Mouse (Mus musculus) liver, postnatal 0 days (tissue): Measurements from ENCODE around the gene Arrdc3. TPM values are rescaled to one million over a fixed set of nuclear protein-coding genes. Genes with fewer than 3 reads are reported as not detected.

Source experiments
- ATAC-seq: fragments of 200-750 bp; cut with Nextera tagmentation; 2 replicates; pipeline ENCODE4 v1.8.0; 2017; ENCODE audit warnings: mild to moderate bottlenecking, moderate library complexity
- DNase-seq: peaks from one replicate; pipeline ENCODE4 v3.0.0-alpha.2; 2016
- H3K27ac ChIP-seq: fragments of 300-500 bp; sonication (generic); 2 replicates; pipeline ENCODE4 v1.5.1; 2014; ENCODE audit warnings: antibody characterized with exemption, moderate library complexity, mild to moderate bottlenecking, low read depth
- H3K27me3 ChIP-seq: fragments of 300-500 bp; sonication (generic); 2 replicates; pipeline ENCODE4 v1.6.1; 2014; ENCODE audit warnings: low read length, control low read depth, mixed read lengths; ENCODE audit not compliant: insufficient read depth
- H3K36me3 ChIP-seq: fragments of 300-500 bp; sonication (generic); replicated peaks from 2 replicates; pipeline ENCODE4 v1.6.1; 2014; ENCODE audit warnings: mild to moderate bottlenecking, control low read depth, low read length, moderate library complexity, mixed read lengths; ENCODE audit not compliant: insufficient read depth
- H3K4me1 ChIP-seq: fragments of 300-500 bp; sonication (generic); 2 replicates; pipeline ENCODE4 v1.6.1; 2014; ENCODE audit warnings: antibody characterized with exemption, mild to moderate bottlenecking, control low read depth; ENCODE audit not compliant: insufficient read depth
- H3K4me2 ChIP-seq: fragments of 300-500 bp; sonication (generic); 2 replicates; pipeline ENCODE4 v1.6.1; 2014; ENCODE audit warnings: low read depth, mild to moderate bottlenecking, low read length, moderate library complexity, mixed read lengths
- H3K4me3 ChIP-seq: fragments of 300-500 bp; sonication (generic); 2 replicates; pipeline ENCODE4 v1.5.1; 2014; ENCODE audit warnings: low read depth, low read length
- H3K9ac ChIP-seq: fragments of 300-500 bp; sonication (generic); replicated peaks from 2 replicates; pipeline ENCODE4 v1.6.1; 2014; ENCODE audit warnings: mild to moderate bottlenecking, moderate library complexity
- H3K9me3 ChIP-seq: fragments of 300-500 bp; sonication (generic); 2 replicates; pipeline ENCODE4 v1.6.1; 2016; ENCODE audit warnings: mild to moderate bottlenecking, control low read depth, low read length, mixed read lengths
- CTCF ChIP-seq: sonication (generic); IDR thresholded peaks from 2 replicates; pipeline ENCODE4 v1.5.1; 2016; ENCODE audit warnings: antibody characterized with exemption, low read depth
- EP300 ChIP-seq: IDR thresholded peaks from 2 replicates; pipeline ENCODE4 v1.6.1; 2016; ENCODE audit warnings: antibody characterized with exemption, low read depth, mild to moderate bottlenecking
- WGBS: fragments of 180-500 bp; shearing (Covaris S2); extraction: QIAGEN DNeasy Blood & Tissue Kit; methylation state at CpG from one replicate; pipeline ENCODE4 v1.1.7; 2014; ENCODE audit not compliant: insufficient replicate concordance; 5-methylcytosine and 5-hydroxymethylcytosine counted together
- polyA plus RNA-seq: library from polyadenylated mRNA; unstranded; fragments of >200 nt; fragmentation: Nextera tagmentation; extraction: Ambion mirVana; gene quantifications from 2 replicates; pipeline ENCODE4 v1.2.1, GENCODE M21; 2015

Arrdc3 gene
- polyA plus RNA-seq, 1 experiment from 2014 or later, result 26.4 TPM

DNA sequence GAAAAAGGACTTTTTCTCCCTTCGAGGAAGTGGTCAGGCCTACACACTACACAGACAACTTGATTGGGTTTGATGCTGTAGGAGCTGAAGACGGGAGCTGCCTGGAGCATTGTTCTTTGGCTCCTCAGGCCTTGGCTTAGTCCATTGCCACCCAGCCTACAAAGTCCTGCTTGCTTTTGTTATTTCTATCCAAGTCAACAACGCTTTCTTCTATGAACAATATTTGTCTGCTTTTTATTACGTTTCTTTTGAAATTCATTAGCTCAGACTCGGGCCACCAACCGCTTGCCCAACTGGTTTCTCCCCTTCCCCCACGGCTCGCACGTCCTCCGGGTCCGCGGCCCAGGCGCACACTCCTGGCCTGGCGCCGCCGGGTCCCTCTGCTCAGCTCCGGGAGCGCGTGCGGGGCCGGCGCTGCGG, 458 bp upstream of the Arrdc3 start:
- ATAC-seq (peak; percentile 24), DNase-seq (no peak)
- Histone ChIP-seq H3K27me3 (no peaks in the 10 kb centered on the region), H3K4me2 (peak overlapping the region; percentile 63), H3K27ac (peak overlapping the region; percentile 100), H3K36me3 (peaks cover 3% of the 10 kb centered on the region; the same call in 1 of the 2 replicates), H3K9ac (peak overlapping the region; percentile 99), H3K4me3 (peak overlapping the region; percentile 84), H3K4me1 (peaks cover 5% of the 10 kb centered on the region; the same call in 1 of the 2 replicates), H3K9me3 (no peaks in the 10 kb centered on the region)
- TF ChIP-seq CTCF (no peak), EP300 (no peak)
- 1% methylated on average over 23 of the region's 23 CpGs for WGBS

DNA sequence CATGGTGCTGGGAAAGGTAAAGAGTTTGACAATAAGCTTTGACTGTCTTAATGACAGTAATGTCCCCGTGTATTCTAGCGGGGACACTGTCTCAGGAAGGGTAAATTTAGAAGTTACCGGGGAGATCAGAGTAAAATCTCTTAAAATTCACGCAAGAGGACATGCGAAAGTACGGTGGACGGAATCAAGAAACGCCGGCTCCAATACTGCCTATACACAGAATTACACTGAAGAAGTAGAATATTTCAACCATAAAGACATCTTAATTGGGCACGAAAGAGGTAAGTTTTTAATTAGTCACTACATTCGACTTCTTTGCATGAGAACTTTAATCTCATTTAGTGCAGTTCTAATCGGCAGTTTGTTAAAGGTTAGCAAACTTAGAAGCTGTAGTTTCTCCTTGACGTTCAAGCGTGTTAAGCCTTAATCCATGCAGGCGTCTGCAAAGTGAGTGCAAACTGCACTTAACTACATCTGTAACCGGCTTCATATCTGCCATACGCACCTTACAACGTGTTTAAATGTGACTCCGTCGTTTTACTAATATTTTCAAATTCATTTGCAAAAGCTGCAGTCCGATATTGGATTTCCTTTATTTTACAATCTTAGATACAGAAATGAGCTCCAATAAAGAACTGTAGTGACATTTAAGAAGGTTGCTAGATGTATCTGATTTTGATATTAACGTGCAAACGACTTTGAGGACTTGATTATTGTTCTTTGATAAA, 629 bp downstream of the Arrdc3 start:
- TF ChIP-seq EP300 (peak; percentile 6; the same call in 1 of the 2 replicates), CTCF (no peak)
- Histone ChIP-seq H3K27me3 (no peaks in the 10 kb centered on the region), H3K27ac (peak overlapping the region; percentile 100), H3K4me2 (peak overlapping the region; percentile 77), H3K4me3 (peak overlapping the region; percentile 84), H3K9ac (peak overlapping the region; percentile 99), H3K4me1 (peaks cover 5% of the 10 kb centered on the region; the same call in 1 of the 2 replicates), H3K36me3 (peaks cover 11% of the 10 kb centered on the region), H3K9me3 (no peaks in the 10 kb centered on the region)
- ATAC-seq (no peak), DNase-seq (peak; percentile 29)
- under 1% methylated on average over 23 of the region's 23 CpGs for WGBS

DNA sequence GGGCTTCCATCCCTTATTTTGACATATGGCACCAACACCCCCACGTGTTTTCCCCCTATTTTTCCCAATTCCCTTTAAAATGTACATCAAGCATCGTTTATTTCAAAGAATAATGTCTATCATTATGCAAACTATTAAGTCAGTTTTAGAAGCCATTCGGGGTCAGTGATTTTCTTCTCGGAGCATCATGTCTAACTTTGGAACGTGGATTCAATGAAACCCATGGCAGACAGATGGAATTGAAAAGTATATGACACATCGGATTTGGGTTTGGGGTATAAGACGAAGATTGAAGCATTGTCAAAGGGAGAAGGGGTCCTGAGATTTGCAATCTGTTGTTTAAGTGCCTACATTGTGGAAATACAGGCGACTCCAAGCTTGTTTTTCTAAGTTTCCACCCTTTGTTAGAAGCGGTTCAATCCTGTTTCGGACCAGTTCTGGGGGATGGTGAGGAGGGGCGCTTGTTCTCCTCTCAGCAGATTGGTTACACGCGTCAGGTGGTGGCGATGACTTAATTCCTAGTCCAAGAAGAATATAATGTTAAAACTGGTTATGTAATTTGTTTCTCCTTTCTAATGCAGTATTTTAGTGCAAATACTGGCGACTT, 1.3 kb downstream of the Arrdc3 start:
- Histone ChIP-seq H3K9me3 (no peaks in the 10 kb centered on the region), H3K36me3 (peaks cover 13% of the 10 kb centered on the region), H3K27ac (peak overlapping the region; percentile 100), H3K4me1 (peaks cover 5% of the 10 kb centered on the region; the same call in 1 of the 2 replicates), H3K4me3 (peak overlapping the region; percentile 84), H3K9ac (peak overlapping the region; percentile 99), H3K4me2 (peak overlapping the region; percentile 77), H3K27me3 (no peaks in the 10 kb centered on the region)
- under 1% methylated on average over 15 of the region's 15 CpGs for WGBS
- ATAC-seq (no peak), DNase-seq (peak; percentile 74)
- no peak for TF ChIP-seq CTCF
- TF ChIP-seq EP300, result peak; percentile 41

DNA sequence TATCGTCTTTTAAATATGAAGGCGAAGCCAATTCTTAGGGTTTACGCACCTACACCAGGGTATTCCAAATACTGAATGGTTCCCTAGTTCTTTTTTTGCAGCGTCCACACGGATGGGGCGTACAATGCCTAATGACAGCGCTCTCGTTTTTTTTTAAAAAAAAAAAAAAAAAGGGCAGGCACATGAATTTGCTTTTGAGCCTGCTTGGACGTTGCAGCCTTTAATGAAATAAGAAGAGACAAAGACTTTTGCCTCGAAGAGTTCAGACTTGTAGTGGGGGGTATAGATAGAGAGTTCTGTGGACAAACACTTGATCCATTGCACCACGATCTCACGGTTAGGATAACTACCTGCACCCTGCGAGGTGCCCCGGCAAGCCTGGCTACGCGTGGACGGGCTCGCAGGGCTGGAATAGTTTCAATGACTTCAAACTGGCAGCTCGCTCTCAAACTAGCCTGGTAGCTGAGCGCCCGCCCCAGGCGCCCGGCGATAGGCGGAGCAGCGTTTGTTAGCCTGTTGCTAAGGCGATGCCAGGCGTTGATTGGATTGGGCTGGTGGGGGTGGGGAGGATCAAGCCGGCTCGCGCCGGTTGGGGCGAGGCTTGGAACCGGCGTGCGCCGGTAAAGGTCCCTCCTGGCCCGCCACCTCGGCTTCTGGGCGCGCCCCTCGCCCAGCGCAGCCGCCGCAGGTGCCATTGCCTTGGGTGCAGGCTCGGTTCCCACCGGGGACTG, 2.1 kb downstream of the Arrdc3 start:
- 3% methylated on average over 47 of the region's 47 CpGs for WGBS

DNA sequence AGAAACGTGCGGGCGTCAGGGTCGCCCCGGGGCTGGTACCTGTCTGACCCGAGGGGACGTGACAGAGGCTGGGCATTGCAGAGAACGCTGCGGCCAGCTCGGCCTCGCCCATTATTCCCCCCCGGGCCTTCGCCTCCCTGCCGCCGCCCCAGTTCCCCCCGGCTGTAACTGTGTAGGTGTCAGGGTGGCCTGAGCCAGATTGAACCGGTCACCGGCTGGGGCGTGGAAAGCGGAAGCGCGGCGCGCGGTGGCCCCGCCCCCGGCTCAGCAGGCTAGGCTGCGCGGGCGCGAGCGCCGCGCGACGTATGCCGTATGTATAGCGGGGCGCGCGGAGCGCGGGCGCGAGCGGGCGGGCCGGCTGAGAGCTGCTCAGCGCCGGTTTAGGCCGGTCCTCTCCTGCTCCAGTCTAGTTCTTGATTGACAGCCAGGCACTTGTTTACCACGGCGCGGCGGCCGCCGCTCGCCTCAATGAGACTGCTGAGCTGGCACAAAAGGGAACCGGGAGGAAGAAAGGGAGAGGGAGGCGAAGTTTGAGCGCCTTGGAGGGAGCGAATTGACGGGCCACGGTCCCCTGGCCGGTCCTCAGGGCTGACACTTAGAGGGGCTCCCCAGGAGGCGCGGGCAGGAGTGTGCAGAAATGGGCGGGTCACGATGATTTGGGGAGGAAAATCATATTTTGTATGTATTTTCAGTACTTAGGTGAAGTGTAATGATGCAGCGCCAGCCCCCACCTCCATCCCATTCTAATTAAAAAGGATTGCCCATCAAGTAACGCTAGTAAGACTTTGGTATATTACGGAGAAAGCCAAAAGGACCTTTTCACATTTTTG, 2.9 kb downstream of the Arrdc3 start:
- Histone ChIP-seq H3K9me3 (no peaks in the 10 kb centered on the region), H3K36me3 (peaks cover 26% of the 10 kb centered on the region), H3K27me3 (no peaks in the 10 kb centered on the region), H3K27ac (peak overlapping the region; percentile 100), H3K4me2 (peak overlapping the region; percentile 77), H3K4me1 (peaks cover 5% of the 10 kb centered on the region; the same call in 1 of the 2 replicates), H3K4me3 (peak overlapping the region; percentile 84), H3K9ac (peak overlapping the region; percentile 99)
- peak; percentile 86 for ATAC-seq
- under 1% methylated on average over 59 of the region's 72 CpGs for WGBS
- no peak; the same call in 1 of the 2 replicates for TF ChIP-seq CTCF
- peak; percentile 58; the same call in 1 of the 2 replicates for TF ChIP-seq EP300
- peak; percentile 98 for DNase-seq

More for the DNA sequence above, 2.1 kb downstream of the Arrdc3 start:
- Histone ChIP-seq H3K4me2 (peak overlapping the region; percentile 77), H3K9me3 (no peaks in the 10 kb centered on the region), H3K27ac (peak overlapping the region; percentile 100), H3K9ac (peak overlapping the region; percentile 99), H3K4me1 (peaks cover 5% of the 10 kb centered on the region; the same call in 1 of the 2 replicates), H3K4me3 (peak overlapping the region; percentile 84), H3K36me3 (peaks cover 18% of the 10 kb centered on the region), H3K27me3 (no peaks in the 10 kb centered on the region)
- ATAC-seq (peak; percentile 83), DNase-seq (peak; percentile 97)
- TF ChIP-seq EP300 (peak; percentile 78; the same call in 1 of the 2 replicates), CTCF (no peak)
